In genomic region chr7:105372912-105373311, GRCm38 (mm10) we compare ENCODE assay signal across 35 mouse cellular contexts. TPM values are rescaled to one million over a fixed set of nuclear protein-coding genes. Genes with fewer than 3 reads are reported as not detected.
DNase-seq lines count a peak whose midpoint lies in the region; ATAC-seq and TF ChIP-seq lines count a peak whose summit lies in the region.
"Had no signal": no experiment of that assay in that cellular context is flagged by ENCODE, and none has a peak within 500 bp of the region (broad histone marks: within the 10 kb centered on the region; RNA-seq: fewer than 3 reads in every experiment).

No protein-coding gene starts in this region.

- H3K4me3 ChIP-seq in heart, postnatal 0 days (ENCODE audit: low read depth, low read length), result no peak overlapping the region
- no peak overlapping the region for H3K4me3 ChIP-seq in heart, embryonic 10.5 days
- H3K4me3 ChIP-seq in left cerebral cortex, adult 2 months, result no peak overlapping the region
- H3K4me3 ChIP-seq: forebrain, embryonic 10.5 days; hindbrain, embryonic 15.5 days; intestine, embryonic 15.5 days; limb, embryonic 12.5 days; liver, embryonic 13.5 days; midbrain, embryonic 15.5 days; neural tube, embryonic 15.5 days had no signal

- H3K9me3 ChIP-seq in heart, postnatal 0 days (replicated peaks; ENCODE audit: control insufficient read depth, low read length), result no peaks in the 10 kb centered on the region
- H3K9me3 ChIP-seq in heart, embryonic 10.5 days, result no peaks in the 10 kb centered on the region
- H3K9me3 ChIP-seq: forebrain, embryonic 10.5 days; G1E; hindbrain, embryonic 15.5 days; intestine, embryonic 15.5 days; limb, embryonic 12.5 days; liver, embryonic 13.5 days; megakaryocyte, embryonic 14.5 days; midbrain, embryonic 15.5 days; neural tube, embryonic 15.5 days had no signal

- intact Hi-C loops in left cerebral cortex, adult 2 months (cut with DNase I), result no loop called here

- peak overlapping the region; percentile 53; the same call in 1 of the 2 replicates for H3K27ac ChIP-seq in heart, postnatal 0 days (ENCODE audit: low read depth)
- H3K27ac ChIP-seq in heart, embryonic 10.5 days, result no peak overlapping the region
- no peak overlapping the region for H3K27ac ChIP-seq in left cerebral cortex, adult 2 months
- H3K27ac ChIP-seq: forebrain, embryonic 10.5 days; hindbrain, embryonic 15.5 days; intestine, embryonic 15.5 days; limb, embryonic 12.5 days; liver, embryonic 13.5 days; midbrain, embryonic 15.5 days; neural tube, embryonic 15.5 days had no signal

- no peak overlapping the region for H3K9ac ChIP-seq in heart, postnatal 0 days (replicated peaks; ENCODE audit: low read depth, low read length)
- H3K9ac ChIP-seq: hindbrain, embryonic 15.5 days; intestine, embryonic 15.5 days; limb, embryonic 12.5 days; liver, embryonic 13.5 days; midbrain, embryonic 15.5 days; neural tube, embryonic 15.5 days had no signal

- TF ChIP-seq EP300 in heart, postnatal 0 days (IDR thresholded peaks at IDR 0.05; ENCODE audit: low read depth), result no peak

- no peak for ATAC-seq in heart, postnatal 0 days (ENCODE audit: insufficient read depth, low read depth)
- ATAC-seq in activated CD4-positive, CD25-positive, alpha-beta regulatory T cell, adult 4 months, result peak; percentile 36
- peak; percentile 90 for ATAC-seq in megakaryocyte, adult 5-6 weeks (ENCODE audit: poor library complexity, severe bottlenecking)
- ATAC-seq: forebrain, embryonic 16.5 days; intestine, embryonic 15.5 days; midbrain, embryonic 15.5 days had no signal

- no peak for TF ChIP-seq CTCF in heart, postnatal 0 days (IDR thresholded peaks at IDR 0.05; ENCODE audit: low read depth)
- TF ChIP-seq CTCF in left cerebral cortex, adult 2 months (IDR thresholded peaks at IDR 0.05), result no peak

- no peaks in the 10 kb centered on the region for H3K27me3 ChIP-seq in heart, postnatal 0 days (ENCODE audit: control insufficient read depth, insufficient read depth, low read length)
- H3K27me3 ChIP-seq in heart, embryonic 10.5 days (ENCODE audit: insufficient read depth, poor library complexity, severe bottlenecking), result no peaks in the 10 kb centered on the region
- H3K27me3 ChIP-seq: CH12.LX; hindbrain, embryonic 15.5 days; intestine, embryonic 15.5 days; limb, embryonic 12.5 days; liver, embryonic 13.5 days; megakaryocyte, embryonic 14.5 days; midbrain, embryonic 15.5 days; neural tube, embryonic 15.5 days had no signal

- H3K36me3 ChIP-seq in heart, postnatal 0 days (replicated peaks; ENCODE audit: control insufficient read depth, insufficient read depth, low read length), result peaks cover 19% of the 10 kb centered on the region
- H3K36me3 ChIP-seq in heart, embryonic 10.5 days, result peaks cover 23% of the 10 kb centered on the region

- DNase-seq in heart, postnatal 0 days (ENCODE audit: low spot score), result no peak
- no peak for DNase-seq in heart, embryonic 10.5 days (ENCODE audit: low spot score)
- peak; percentile 87 for DNase-seq in 416B (ENCODE audit: low read depth)
- DNase-seq in left cerebral cortex, adult 2 months (ENCODE audit: extremely low spot score in 1 of 2, low spot score in 2 of 2), result no peak
- DNase-seq in frontal cortex, postnatal 10 days (ENCODE audit: low spot score in 2 of 2), result no peak
- no peak for DNase-seq in embryo, embryonic 11 days
- DNase-seq: B cell, adult 2 months; cerebellum, adult 8-10 months; gastrocnemius, postnatal 36 days; kidney, adult 9 months; kidney, postnatal 14 days; layer of hippocampus, postnatal 36 days; liver, embryonic 13.5 days; right cerebral cortex, postnatal 14 days had no signal

- 0 out of 2 replicates have a peak, but pooled peaks cover 14% of the 10 kb centered on the region for H3K4me1 ChIP-seq in heart, postnatal 0 days (ENCODE audit: control insufficient read depth, insufficient read depth)
- H3K4me1 ChIP-seq in heart, embryonic 10.5 days, result no peaks in the 10 kb centered on the region
- H3K4me1 ChIP-seq: forebrain, embryonic 10.5 days; hindbrain, embryonic 15.5 days; intestine, embryonic 15.5 days; limb, embryonic 12.5 days; midbrain, embryonic 15.5 days; neural tube, embryonic 15.5 days had no signal

- 90% methylated on average over 1 of the region's 1 CpGs for WGBS in heart, postnatal 0 days
- 92% methylated on average over 1 of the region's 1 CpGs for WGBS in heart, embryonic 10.5 days

- H3K4me2 ChIP-seq in heart, postnatal 0 days (ENCODE audit: low read depth, low read length), result no peak overlapping the region
- H3K4me2 ChIP-seq: heart, embryonic 11.5 days; hindbrain, embryonic 15.5 days; intestine, embryonic 15.5 days; limb, embryonic 12.5 days; liver, embryonic 13.5 days; midbrain, embryonic 15.5 days; neural tube, embryonic 15.5 days had no signal

RNA-seq across cellular contexts. Expression of gene Gm5901, which starts 1.9 kb away (rescaled TPM):
- not detected in 2 replicates for total RNA-seq in heart, postnatal 0 days (2014; rRNA removed; ENCODE audit: low replicate concordance)
- not detected in 2 replicates for polyA plus RNA-seq in heart, postnatal 0 days (2015; fragmentation: Nextera tagmentation; extraction: Ambion mirVana)
- not detected in 2 replicates for polyA plus RNA-seq in heart, embryonic 10.5 days (2016; fragmentation: Nextera tagmentation; extraction: Ambion mirVana)
- polyA plus RNA-seq in activated CD4-positive, CD25-positive, alpha-beta regulatory T cell, adult 4 months (2017; shearing (Covaris generic)), result not detected
- total RNA-seq in megakaryocyte, adult 5-6 weeks (2015), result 0.20 TPM in 1 of 2 replicates, not detected in the other
- total RNA-seq in megakaryocyte, adult 5-6 weeks (2017), result 0.73 TPM in 1 of 2 replicates, not detected in the other
- total RNA-seq in left cerebral cortex, adult 2 months (2021), result not detected
- total RNA-seq: adrenal gland, postnatal 10 days; gastrocnemius, adult 18-20 months; gastrocnemius, postnatal 36 days; heart, postnatal 36 days; layer of hippocampus, adult 18-20 months; layer of hippocampus, postnatal 36 days; left cerebral cortex, postnatal 14 days had no signal
- polyA plus RNA-seq: embryonic facial prominence, embryonic 11.5 days; forebrain, embryonic 10.5 days; forebrain, embryonic 16.5 days; G1E; heart, embryonic 11.5 days; hindbrain, embryonic 15.5 days; intestine, embryonic 15.5 days; limb, embryonic 12.5 days; liver, embryonic 13.5 days; lung, embryonic 16.5 days; midbrain, embryonic 15.5 days; neural tube, embryonic 15.5 days; thymus, postnatal 0 days had no signal

RNA-seq across cellular contexts. Expression of gene Olfr692, which starts 4.9 kb away (rescaled TPM):
- not detected in 2 replicates for total RNA-seq in heart, postnatal 0 days (2014; rRNA removed; ENCODE audit: low replicate concordance)
- polyA plus RNA-seq in heart, postnatal 0 days (2015; fragmentation: Nextera tagmentation; extraction: Ambion mirVana), result not detected in 2 replicates
- not detected in 2 replicates for polyA plus RNA-seq in heart, embryonic 10.5 days (2016; fragmentation: Nextera tagmentation; extraction: Ambion mirVana)
- polyA plus RNA-seq in activated CD4-positive, CD25-positive, alpha-beta regulatory T cell, adult 4 months (2017; shearing (Covaris generic)), result not detected
- total RNA-seq in megakaryocyte, adult 5-6 weeks (2015), result not detected in 2 replicates
- not detected in 2 replicates for total RNA-seq in megakaryocyte, adult 5-6 weeks (2017)
- not detected for total RNA-seq in left cerebral cortex, adult 2 months (2021)
- total RNA-seq: adrenal gland, postnatal 10 days; CH12.LX; G1E; gastrocnemius, adult 18-20 months; gastrocnemius, postnatal 36 days; heart, postnatal 36 days; layer of hippocampus, adult 18-20 months; layer of hippocampus, postnatal 36 days; left cerebral cortex, postnatal 14 days had no signal
- polyA plus RNA-seq: embryonic facial prominence, embryonic 11.5 days; forebrain, embryonic 10.5 days; forebrain, embryonic 16.5 days; G1E; heart, embryonic 11.5 days; hindbrain, embryonic 15.5 days; intestine, embryonic 15.5 days; limb, embryonic 12.5 days; liver, embryonic 13.5 days; lung, embryonic 16.5 days; midbrain, embryonic 15.5 days; neural tube, embryonic 15.5 days; thymus, postnatal 0 days had no signal

RNA-seq across cellular contexts. Expression of gene Fam160a2, which starts 26.9 kb away (rescaled TPM):
- 19.0 and 33.2 TPM in 2 replicates for total RNA-seq in heart, postnatal 0 days (2014; rRNA removed; ENCODE audit: low replicate concordance)
- polyA plus RNA-seq in heart, postnatal 0 days (2015; fragmentation: Nextera tagmentation; extraction: Ambion mirVana), result 19.6 and 19.7 TPM in 2 replicates
- 37.6 and 44.4 TPM in 2 replicates for polyA plus RNA-seq in heart, embryonic 10.5 days (2016; fragmentation: Nextera tagmentation; extraction: Ambion mirVana)
- 10 to 100 TPM; 14.6 to 15.8 TPM for polyA plus RNA-seq in activated CD4-positive, CD25-positive, alpha-beta regulatory T cell, adult 4 months (2017; shearing (Covaris generic))
- total RNA-seq in megakaryocyte, adult 5-6 weeks (2015), result 36.2 and 39.6 TPM in 2 replicates
- total RNA-seq in megakaryocyte, adult 5-6 weeks (2017), result 23.9 and 26.1 TPM in 2 replicates
- total RNA-seq in left cerebral cortex, adult 2 months (2021), result 10 to 100 TPM; 74.5 to 80.4 TPM

RNA-seq across cellular contexts. Expression of gene Olfr691, which starts 30.8 kb away (rescaled TPM):
- 1.0 TPM in 1 of 2 replicates, not detected in the other for total RNA-seq in heart, postnatal 0 days (2014; rRNA removed; ENCODE audit: low replicate concordance)
- polyA plus RNA-seq in heart, postnatal 0 days (2015; fragmentation: Nextera tagmentation; extraction: Ambion mirVana), result not detected in 2 replicates
- 0.14 TPM in 1 of 2 replicates, not detected in the other for polyA plus RNA-seq in heart, embryonic 10.5 days (2016; fragmentation: Nextera tagmentation; extraction: Ambion mirVana)
- under 1 TPM in 1 of 2 experiments, not detected in 1; 0.28 TPM for polyA plus RNA-seq in activated CD4-positive, CD25-positive, alpha-beta regulatory T cell, adult 4 months (2017; shearing (Covaris generic))
- total RNA-seq in megakaryocyte, adult 5-6 weeks (2015), result not detected in 2 replicates
- not detected in 2 replicates for total RNA-seq in megakaryocyte, adult 5-6 weeks (2017)
- total RNA-seq in left cerebral cortex, adult 2 months (2021), result 1 to 10 TPM in 1 of 2 experiments, under 1 TPM in 1; 0.96 to 1.3 TPM
- total RNA-seq: adrenal gland, postnatal 10 days; CH12.LX; gastrocnemius, adult 18-20 months; gastrocnemius, postnatal 36 days had no signal
- polyA plus RNA-seq: embryonic facial prominence, embryonic 11.5 days; G1E; heart, embryonic 11.5 days; intestine, embryonic 15.5 days; limb, embryonic 12.5 days; liver, embryonic 13.5 days; lung, embryonic 16.5 days; thymus, postnatal 0 days had no signal

RNA-seq across cellular contexts. Expression of gene Cnga4, which starts 31.5 kb away (rescaled TPM):
- total RNA-seq in heart, postnatal 0 days (2014; rRNA removed; ENCODE audit: low replicate concordance), result not detected in 2 replicates
- not detected in 2 replicates for polyA plus RNA-seq in heart, postnatal 0 days (2015; fragmentation: Nextera tagmentation; extraction: Ambion mirVana)
- not detected in 2 replicates for polyA plus RNA-seq in heart, embryonic 10.5 days (2016; fragmentation: Nextera tagmentation; extraction: Ambion mirVana)
- polyA plus RNA-seq in activated CD4-positive, CD25-positive, alpha-beta regulatory T cell, adult 4 months (2017; shearing (Covaris generic)), result not detected
- 0.25 TPM in 1 of 2 replicates, not detected in the other for total RNA-seq in megakaryocyte, adult 5-6 weeks (2015)
- not detected in 2 replicates for total RNA-seq in megakaryocyte, adult 5-6 weeks (2017)
- total RNA-seq in left cerebral cortex, adult 2 months (2021), result 1 to 10 TPM in 1 of 2 experiments, under 1 TPM in 1; 0.98 to 1.1 TPM
- total RNA-seq: adrenal gland, postnatal 10 days; CH12.LX; G1E; gastrocnemius, adult 18-20 months; gastrocnemius, postnatal 36 days; heart, postnatal 36 days had no signal
- polyA plus RNA-seq: embryonic facial prominence, embryonic 11.5 days; G1E; heart, embryonic 11.5 days; intestine, embryonic 15.5 days; limb, embryonic 12.5 days; liver, embryonic 13.5 days; lung, embryonic 16.5 days had no signal
